Mouse (Mus musculus) midbrain, embryonic 16.5 days (tissue): ENCODE measurements at regions not wholly inside any gene's neighbourhood (a gene's known extent, or its start where the extent isn't known, plus 50 kb on each side); places are given as distances from the start of the nearest gene placed in this dataset.

Experiments used
- ATAC-seq: fragments of 200-750 bp; cut with Nextera tagmentation; 2 replicates; pipeline ENCODE4 v1.8.0; 2017; ENCODE audit warnings: moderate TSS enrichment
- H3K27ac ChIP-seq: fragments of 300-500 bp; sonication (generic); 2 replicates; pipeline ENCODE4 v1.5.1; 2014; ENCODE audit warnings: mild to moderate bottlenecking, low read length, mixed read lengths
- H3K27me3 ChIP-seq: fragments of 300-500 bp; sonication (generic); 2 replicates; pipeline ENCODE4 v1.6.1; 2014; ENCODE audit warnings: low read depth, low read length, mixed read lengths; ENCODE audit not compliant: control insufficient read depth, insufficient read depth
- H3K36me3 ChIP-seq: fragments of 300-500 bp; sonication (generic); 2 replicates; pipeline ENCODE4 v1.6.1; 2014; ENCODE audit warnings: mild to moderate bottlenecking, low read length, moderate library complexity, mixed read lengths; ENCODE audit not compliant: control insufficient read depth, insufficient read depth
- H3K4me1 ChIP-seq: fragments of 300-500 bp; sonication (generic); 2 replicates; pipeline ENCODE4 v1.6.1; 2014; ENCODE audit warnings: mild to moderate bottlenecking, low read length, mixed read lengths; ENCODE audit not compliant: control insufficient read depth, insufficient read depth
- H3K4me2 ChIP-seq: fragments of 300-500 bp; sonication (generic); 2 replicates; pipeline ENCODE4 v1.6.1; 2014; ENCODE audit warnings: mild to moderate bottlenecking, low read length, mixed read lengths
- H3K4me3 ChIP-seq: fragments of 300-500 bp; sonication (generic); 2 replicates; pipeline ENCODE4 v1.5.1; 2014; ENCODE audit warnings: low read depth, mild to moderate bottlenecking, low read length, moderate library complexity, mixed read lengths
- H3K9ac ChIP-seq: fragments of 300-500 bp; sonication (generic); 2 replicates; pipeline ENCODE4 v1.6.1; 2014; ENCODE audit warnings: low read depth, low read length, mixed read lengths
- H3K9me3 ChIP-seq: fragments of 300-500 bp; sonication (generic); replicated peaks from 2 replicates; pipeline ENCODE4 v1.6.1; 2014; ENCODE audit warnings: mild to moderate bottlenecking, low read length, mixed read lengths; ENCODE audit not compliant: control insufficient read depth, poor library complexity, severe bottlenecking
- WGBS: fragments of 180-500 bp; shearing (Covaris S2); extraction: QIAGEN DNeasy Blood & Tissue Kit; methylation state at CpG from one replicate; pipeline ENCODE4 v1.1.7; 2014; 5-methylcytosine and 5-hydroxymethylcytosine counted together

GRCm38 (mm10) chr3:35099226-35099625, 449.0 kb downstream of the Sox2 start:
- no peaks in the 10 kb centered on the region for H3K27me3 ChIP-seq
- H3K4me3 ChIP-seq = no peak overlapping the region
- no peaks in the 10 kb centered on the region for H3K9me3 ChIP-seq
- H3K36me3 ChIP-seq = no peaks in the 10 kb centered on the region
- H3K9ac ChIP-seq = no peak overlapping the region
- no peak overlapping the region for H3K4me2 ChIP-seq
- ATAC-seq = no peak
- H3K27ac ChIP-seq = no peak overlapping the region
- H3K4me1 ChIP-seq = 0 out of 2 replicates have a peak, but pooled peaks cover 5% of the 10 kb centered on the region
- WGBS = 69% methylated on average over 3 of the region's 3 CpGs

- Histone ChIP-seq H3K36me3 (no peaks in the 10 kb centered on the region), H3K27ac (no peak overlapping the region), H3K27me3 (no peaks in the 10 kb centered on the region), H3K9ac (no peak overlapping the region), H3K4me3 (no peak overlapping the region), H3K9me3 (no peaks in the 10 kb centered on the region), H3K4me1 (0 out of 2 replicates have a peak, but pooled peaks cover 5% of the 10 kb centered on the region), H3K4me2 (no peak overlapping the region)
- 57% methylated on average over 10 of the region's 10 CpGs for WGBS
- no peak for ATAC-seq
These were observed 449.7 kb downstream of the Sox2 start for GRCm38 (mm10) chr3:35099876-35100420.

- ATAC-seq = no peak
- Histone ChIP-seq H3K27me3 (no peaks in the 10 kb centered on the region), H3K4me1 (0 out of 2 replicates have a peak, but pooled peaks cover 5% of the 10 kb centered on the region), H3K4me3 (no peak overlapping the region), H3K36me3 (no peaks in the 10 kb centered on the region), H3K9me3 (no peaks in the 10 kb centered on the region), H3K4me2 (no peak overlapping the region), H3K9ac (no peak overlapping the region), H3K27ac (no peak overlapping the region)
- WGBS = 62% methylated on average over 8 of the region's 8 CpGs
These were observed 451.1 kb downstream of the Sox2 start for GRCm38 (mm10) chr3:35101286-35101685.

- Histone ChIP-seq H3K9me3 (no peaks in the 10 kb centered on the region), H3K27ac (no peak overlapping the region; the same call in 1 of the 2 replicates), H3K27me3 (no peaks in the 10 kb centered on the region), H3K36me3 (no peaks in the 10 kb centered on the region), H3K4me1 (0 out of 2 replicates have a peak, but pooled peaks cover 5% of the 10 kb centered on the region), H3K9ac (no peak overlapping the region), H3K4me3 (no peak overlapping the region), H3K4me2 (no peak overlapping the region)
- ATAC-seq = no peak
- 38% methylated on average over 5 of the region's 5 CpGs for WGBS
These were observed 451.7 kb downstream of the Sox2 start for GRCm38 (mm10) chr3:35101951-35102350.

GRCm38 (mm10) chr3:35102715-35103591, 452.7 kb downstream of the Sox2 start:
- Histone ChIP-seq H3K4me2 (no peak overlapping the region), H3K27me3 (no peaks in the 10 kb centered on the region), H3K4me3 (no peak overlapping the region), H3K4me1 (0 out of 2 replicates have a peak, but pooled peaks cover 5% of the 10 kb centered on the region), H3K27ac (peak overlapping the region; percentile 9; the same call in 1 of the 2 replicates), H3K9ac (peak overlapping the region; percentile 1; the same call in 1 of the 2 replicates), H3K9me3 (no peaks in the 10 kb centered on the region), H3K36me3 (no peaks in the 10 kb centered on the region)
- ATAC-seq = peak; percentile 89
- 14% methylated on average over 13 of the region's 13 CpGs for WGBS

- 53% methylated on average over 11 of the region's 11 CpGs for WGBS
These were observed 454.7 kb downstream of the Sox2 start for GRCm38 (mm10) chr3:35104884-35105283.

GRCm38 (mm10) chr3:35106097-35106496, 455.9 kb downstream of the Sox2 start:
- Histone ChIP-seq H3K27me3 (no peaks in the 10 kb centered on the region), H3K4me2 (no peak overlapping the region), H3K4me3 (no peak overlapping the region), H3K27ac (no peak overlapping the region), H3K9ac (no peak overlapping the region), H3K9me3 (no peaks in the 10 kb centered on the region), H3K36me3 (no peaks in the 10 kb centered on the region), H3K4me1 (peaks cover 3% of the 10 kb centered on the region; the same call in 1 of the 2 replicates)
- ATAC-seq = no peak
- 85% methylated on average over 7 of the region's 7 CpGs for WGBS

More at GRCm38 (mm10) chr3:35104884-35105283, 454.7 kb downstream of the Sox2 start:
- H3K27me3 ChIP-seq = no peaks in the 10 kb centered on the region
- H3K9me3 ChIP-seq = no peaks in the 10 kb centered on the region
- no peak for ATAC-seq
- no peak overlapping the region for H3K27ac ChIP-seq
- no peak overlapping the region for H3K4me2 ChIP-seq
- H3K36me3 ChIP-seq = no peaks in the 10 kb centered on the region
- no peak overlapping the region for H3K9ac ChIP-seq
- no peak overlapping the region for H3K4me3 ChIP-seq
- H3K4me1 ChIP-seq = 0 out of 2 replicates have a peak, but pooled peaks cover 5% of the 10 kb centered on the region

GRCm38 (mm10) chr3:35133477-35133876, 483.3 kb downstream of the Sox2 start:
- Histone ChIP-seq H3K9ac (no peak overlapping the region), H3K9me3 (no peaks in the 10 kb centered on the region), H3K27ac (no peak overlapping the region), H3K4me3 (no peak overlapping the region), H3K27me3 (no peaks in the 10 kb centered on the region), H3K4me2 (no peak overlapping the region), H3K36me3 (no peaks in the 10 kb centered on the region), H3K4me1 (no peaks in the 10 kb centered on the region)
- 88% methylated on average over 3 of the region's 3 CpGs for WGBS
- ATAC-seq = no peak
